Mouse (Mus musculus): Measurements from ENCODE around the gene Cd200r4. TPM values are rescaled to one million over a fixed set of nuclear protein-coding genes. Genes with fewer than 3 reads are reported as not detected.

Cd200r4 gene
- polyA plus RNA-seq, 1 experiment from 2014 or later: 0.15 TPM

DNA sequence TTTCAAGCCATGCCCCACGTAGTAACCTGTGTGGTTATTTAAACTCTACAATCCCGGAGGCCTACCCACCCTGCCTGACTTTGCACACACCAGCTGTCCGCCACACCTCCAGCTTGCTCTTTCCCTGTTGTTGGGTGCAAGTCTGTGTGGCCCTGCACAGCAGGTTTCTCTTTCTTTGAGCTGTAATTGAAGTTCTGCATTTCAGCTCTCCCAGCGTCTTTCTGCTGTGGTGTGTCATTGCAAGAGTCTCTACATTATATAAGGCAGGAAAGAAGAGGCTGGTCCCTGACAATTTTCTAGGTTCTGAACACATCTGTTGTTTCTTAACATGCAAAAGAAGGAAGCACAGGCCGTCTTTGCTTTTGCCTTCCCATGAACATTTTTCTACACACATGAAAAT is 65.1 kb downstream of the Cd200r4 start:
- no peaks in the 10 kb centered on the region for H3K27me3 ChIP-seq (ENCODE audit: control insufficient read depth, insufficient read depth, low read length)
- no peak overlapping the region for H3K4me3 ChIP-seq (ENCODE audit: control insufficient read depth in 1 of 2, insufficient read depth in 1 of 2, low read depth in 1 of 2, low read length in 2 of 2)
- no peaks in the 10 kb centered on the region for H3K9me3 ChIP-seq (ENCODE audit: control insufficient read depth, low read length)
- H3K9ac ChIP-seq (ENCODE audit: low read length): no peak overlapping the region
- H3K27ac ChIP-seq (replicated peaks in 1 of 2; ENCODE audit: control insufficient read depth in 1 of 2, insufficient read depth in 1 of 2, low read depth in 2 of 2, low read length in 2 of 2): no peak overlapping the region
- H3K36me3 ChIP-seq (ENCODE audit: control insufficient read depth, insufficient read depth, low read length): no peaks in the 10 kb centered on the region
- no peak for ATAC-seq (ENCODE audit: insufficient number of reproducible peaks, insufficient read depth, low FRiP score, low read depth)
- 78% methylated on average over 5 of the region's 5 CpGs for WGBS
- H3K4me2 ChIP-seq (ENCODE audit: low read length): no peak overlapping the region
- no peaks in the 10 kb centered on the region; a peak in 1 of 4 replicates for H3K4me1 ChIP-seq (ENCODE audit: control insufficient read depth in 2 of 2, insufficient read depth in 2 of 2, low read length in 2 of 2)

DNA sequence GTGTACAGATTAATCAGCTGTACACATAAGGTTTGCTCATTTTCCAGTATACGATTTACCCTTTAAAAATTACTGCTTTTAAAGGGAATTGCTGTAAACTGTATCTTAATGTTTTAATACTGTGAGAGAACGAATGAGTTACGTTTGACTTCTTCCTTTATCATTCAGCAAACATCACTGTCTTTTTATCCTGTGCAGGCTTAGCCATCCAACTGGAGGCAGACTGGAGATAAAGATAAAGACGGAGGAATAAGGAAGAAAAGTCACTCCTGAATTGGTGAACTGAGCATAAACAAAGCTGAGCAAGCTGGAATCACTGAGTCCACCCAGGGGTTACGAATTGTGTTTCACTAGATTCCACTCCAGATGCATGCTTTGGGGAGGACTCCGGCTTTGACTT is 66.1 kb downstream of the Cd200r4 start:
- Histone ChIP-seq H3K36me3 (ENCODE audit: control insufficient read depth, insufficient read depth, low read length) (no peaks in the 10 kb centered on the region), H3K4me2 (ENCODE audit: low read length) (no peak overlapping the region), H3K27me3 (ENCODE audit: control insufficient read depth, insufficient read depth, low read length) (no peaks in the 10 kb centered on the region), H3K4me3 (ENCODE audit: control insufficient read depth in 1 of 2, insufficient read depth in 1 of 2, low read depth in 1 of 2, low read length in 2 of 2) (no peak overlapping the region), H3K9ac (ENCODE audit: low read length) (no peak overlapping the region), H3K4me1 (ENCODE audit: control insufficient read depth in 2 of 2, insufficient read depth in 2 of 2, low read length in 2 of 2) (no peaks in the 10 kb centered on the region; a peak in 1 of 4 replicates), H3K27ac (replicated peaks in 1 of 2; ENCODE audit: control insufficient read depth in 1 of 2, insufficient read depth in 1 of 2, low read depth in 2 of 2, low read length in 2 of 2) (no peak overlapping the region), H3K9me3 (ENCODE audit: control insufficient read depth, low read length) (no peaks in the 10 kb centered on the region)
- no peak for ATAC-seq (ENCODE audit: insufficient number of reproducible peaks, insufficient read depth, low FRiP score, low read depth)
- WGBS: 66% methylated on average over 6 of the region's 6 CpGs

Other genes with a start within 250 kb of the Cd200r4 start
- 5.3 and 6.0 TPM in 2 replicates for gene Nepro, start 87.4 kb upstream of the Cd200r4 start, polyA plus RNA-seq (2014; fragmentation: Nextera tagmentation; extraction: Ambion mirVana)
- gene Gtpbp8, start 65.4 kb upstream of the Cd200r4 start, polyA plus RNA-seq (2014; fragmentation: Nextera tagmentation; extraction: Ambion mirVana): 21.1 and 23.7 TPM in 2 replicates
- 1.9 and 2.0 TPM in 2 replicates for gene Cd200r1, start 46.0 kb upstream of the Cd200r4 start, polyA plus RNA-seq (2014; fragmentation: Nextera tagmentation; extraction: Ambion mirVana)
- 0.34 TPM in 1 of 2 replicates, not detected in the other for gene Cd200r2, start 55.4 kb downstream of the Cd200r4 start, polyA plus RNA-seq (2014; fragmentation: Nextera tagmentation; extraction: Ambion mirVana)
- gene Cd200r3, start 131.9 kb downstream of the Cd200r4 start, polyA plus RNA-seq (2014; fragmentation: Nextera tagmentation; extraction: Ambion mirVana): 0.30 and 0.42 TPM in 2 replicates

Measured in heart, embryonic 14.5 days (tissue).